Mouse (Mus musculus) common myeloid progenitor, adult 5-6 weeks (primary cell): ENCODE results near the gene Lrrc30. TPM values are rescaled to one million over a fixed set of nuclear protein-coding genes. Genes with fewer than 3 reads are reported as not detected.
A peak's percentile ranks its signal among the peaks of the same experiment; 100 is the strongest.

Experiments used
- ATAC-seq: replicated peaks from 2 replicates; pipeline ENCODE4 v1.8.0; 2016; ENCODE audit warnings: low read depth, mild to moderate bottlenecking, moderate TSS enrichment, inconsistent platforms; ENCODE audit not compliant: poor library complexity, severe bottlenecking
- total RNA-seq: library from RNA; stranded (forward); fragments of 200-1000, 187-1606 nt; gene quantifications from 2 replicates; pipeline ENCODE4 v1.2.3, GENCODE M21; 2017

Gene Lrrc30
- not detected in 2 replicates for total RNA-seq

DNA sequence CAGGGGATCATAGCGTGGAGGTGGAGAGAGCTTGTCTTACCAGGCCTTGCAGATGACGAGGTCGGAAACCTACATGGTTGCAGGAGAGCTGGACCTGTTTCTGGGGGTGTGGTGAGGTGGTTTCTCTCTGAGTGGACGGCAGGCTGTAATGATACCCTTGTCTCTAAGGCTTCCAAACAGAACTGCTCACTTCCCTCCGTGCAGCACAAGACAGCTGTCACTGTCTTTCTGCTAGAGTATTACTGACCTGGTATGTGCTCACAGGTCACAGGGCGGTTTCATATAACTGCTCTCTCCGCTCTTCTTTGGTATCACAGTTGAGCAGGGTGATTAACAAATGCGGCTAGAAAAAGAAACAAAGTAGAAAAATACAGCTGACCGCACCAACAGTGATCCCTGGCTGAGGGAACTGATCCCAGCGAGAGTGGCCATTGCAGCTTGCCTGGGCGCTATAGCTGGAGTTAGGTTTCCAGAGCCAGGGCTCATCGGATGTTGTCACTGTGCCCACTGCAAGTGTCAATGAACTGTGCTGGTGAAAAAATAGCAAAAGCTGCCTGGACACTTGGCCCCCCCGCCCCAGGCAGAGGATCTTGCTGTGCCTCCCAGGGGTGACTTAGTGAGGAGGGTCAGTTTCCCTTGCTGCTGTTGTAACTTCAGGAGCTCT, at the start of gene Lrrc30:
Lrrc30 (minus strand) TSS at position 48 of the 664 bp plus-strand sequence.
- ATAC-seq = no peak

DNA sequence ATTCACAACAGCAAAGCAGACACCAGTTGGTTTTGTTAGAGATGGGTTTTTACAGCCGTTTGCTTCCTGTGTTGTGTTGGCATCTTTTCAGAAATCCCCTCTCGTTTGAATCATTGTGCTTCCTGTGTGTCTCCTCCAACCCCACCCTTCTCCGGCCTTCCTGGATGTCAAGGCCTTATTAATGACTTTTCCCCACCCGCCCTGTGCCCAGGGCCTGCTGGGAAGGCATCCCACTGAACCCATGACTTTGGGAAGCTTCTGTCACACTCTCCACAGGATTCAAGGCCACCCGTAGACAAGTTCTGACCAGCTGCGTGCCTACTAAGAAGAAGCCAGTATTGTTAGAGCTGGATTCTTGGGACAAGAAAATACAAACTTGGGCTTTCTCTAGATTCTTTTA, 48.6 kb upstream of the Lrrc30 start:
- no peak for ATAC-seq

DNA sequence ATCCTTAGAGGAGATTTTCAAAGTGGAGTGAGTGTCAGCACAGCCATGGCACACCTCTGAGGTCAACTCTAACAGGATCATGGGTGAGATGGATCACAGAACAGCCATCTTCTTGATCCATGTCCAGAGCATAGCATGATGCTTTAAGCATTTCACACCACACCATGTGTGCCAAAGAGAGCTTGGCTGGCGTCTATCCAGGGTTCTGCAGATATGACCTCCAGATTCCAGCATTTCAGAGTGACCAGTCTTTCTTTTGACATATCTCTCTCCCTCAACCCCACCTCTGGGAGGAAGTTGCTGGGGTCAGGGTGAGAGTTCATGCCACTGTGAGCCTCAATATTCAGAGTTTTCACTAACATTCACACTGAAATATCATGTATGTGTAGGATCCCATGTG, 46.1 kb upstream of the Lrrc30 start:
- no peak for ATAC-seq

DNA sequence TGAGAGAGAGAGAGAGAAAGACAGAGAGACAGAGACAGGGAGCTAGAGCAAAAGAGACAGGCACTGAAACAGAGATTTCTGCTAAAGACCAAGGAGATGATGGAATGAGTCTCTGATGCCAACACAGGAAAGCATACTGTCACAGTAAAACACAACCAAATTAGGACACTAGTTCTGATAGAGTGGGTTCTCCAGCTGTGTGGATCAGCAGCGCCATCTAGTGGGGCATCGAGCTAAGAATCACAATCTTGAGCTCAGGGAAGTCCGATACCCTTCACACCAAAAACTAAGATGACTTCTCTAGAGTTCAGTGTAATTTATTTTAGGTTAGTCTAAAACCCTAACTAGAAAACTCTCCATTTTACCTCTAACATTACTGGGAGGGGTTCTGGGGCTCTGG, 35.5 kb upstream of the Lrrc30 start:
- ATAC-seq = peak; percentile 93

DNA sequence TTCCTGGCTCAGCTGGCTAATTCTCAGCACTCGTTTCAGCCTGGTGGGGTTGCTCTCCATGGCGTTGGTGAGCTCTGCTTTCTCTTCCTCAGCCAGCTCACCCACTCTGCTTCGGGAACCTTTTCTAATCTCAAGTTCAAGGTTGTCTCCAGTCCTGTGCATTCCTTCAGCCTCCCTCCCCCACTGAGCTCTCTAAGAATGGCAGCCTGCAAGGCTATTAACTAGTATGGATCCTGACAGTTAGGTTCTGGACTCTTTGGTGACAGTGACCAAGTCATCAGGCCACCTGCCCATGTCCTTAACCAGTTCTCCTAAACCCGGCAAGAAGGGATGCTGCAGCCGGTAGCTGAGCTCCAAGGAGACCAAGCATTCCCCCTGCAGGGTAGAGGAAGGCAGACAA, 34.5 kb upstream of the Lrrc30 start:
- ATAC-seq = no peak

DNA sequence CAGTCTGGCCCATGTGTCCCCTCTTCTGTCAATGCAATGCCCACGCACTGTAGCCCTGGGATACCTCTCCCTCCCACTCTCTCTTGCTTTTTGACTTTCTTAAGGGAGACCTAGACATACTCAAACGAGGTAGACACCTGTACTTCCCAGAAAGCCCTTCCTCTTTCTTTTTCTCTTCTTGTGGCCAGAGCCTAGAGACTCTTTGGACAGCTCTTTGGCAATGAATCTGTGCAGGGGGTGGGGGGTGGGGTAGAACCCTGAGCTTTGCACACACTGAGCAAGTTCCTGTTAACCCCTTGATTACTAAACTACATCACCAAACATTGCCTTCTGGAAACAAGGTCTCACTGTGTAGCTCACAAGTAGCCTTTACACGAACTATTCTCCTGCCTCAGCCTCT, 31.8 kb upstream of the Lrrc30 start:
- ATAC-seq = peak; percentile 50; the same call in 1 of the 2 replicates

DNA sequence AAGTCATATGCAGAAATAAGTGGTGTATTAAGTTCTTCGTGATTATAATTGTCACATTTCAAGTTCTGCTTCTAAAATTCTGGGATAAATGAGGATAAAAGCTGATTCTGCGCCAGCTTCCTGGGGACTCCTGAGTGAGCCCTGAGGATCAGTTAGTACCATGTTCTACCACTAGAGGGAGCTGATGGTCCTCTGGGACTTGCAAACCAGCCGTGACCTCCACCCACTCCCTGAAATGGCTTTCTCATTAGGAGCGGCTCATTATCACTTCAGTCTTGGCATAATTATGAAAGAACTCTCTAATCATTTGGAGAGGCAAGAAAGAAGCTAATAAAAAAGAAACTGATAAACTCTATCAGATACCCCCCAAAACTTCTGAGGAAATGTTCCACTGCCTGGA, 19.0 kb upstream of the Lrrc30 start:
- ATAC-seq = peak; percentile 95

DNA sequence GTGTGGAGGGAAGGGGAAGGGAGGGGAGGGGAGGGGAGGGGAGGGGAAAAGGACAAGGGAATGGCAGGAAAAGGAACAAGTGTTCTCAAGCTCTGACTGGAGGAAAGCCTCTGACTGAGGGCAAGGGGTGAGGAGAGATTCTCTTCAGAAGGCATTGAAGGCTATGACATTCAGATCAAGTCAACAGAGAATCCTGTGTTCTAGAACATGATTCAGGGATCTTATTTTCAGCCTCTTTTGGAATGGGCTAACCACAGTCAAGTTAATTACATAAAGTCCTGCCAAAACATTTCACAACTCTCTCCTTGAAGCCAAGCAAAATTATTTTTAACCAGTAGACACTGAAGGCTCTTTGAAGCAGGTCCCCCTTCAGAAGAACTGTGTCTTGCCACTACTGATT, 9.1 kb upstream of the Lrrc30 start:
- ATAC-seq = no peak

DNA sequence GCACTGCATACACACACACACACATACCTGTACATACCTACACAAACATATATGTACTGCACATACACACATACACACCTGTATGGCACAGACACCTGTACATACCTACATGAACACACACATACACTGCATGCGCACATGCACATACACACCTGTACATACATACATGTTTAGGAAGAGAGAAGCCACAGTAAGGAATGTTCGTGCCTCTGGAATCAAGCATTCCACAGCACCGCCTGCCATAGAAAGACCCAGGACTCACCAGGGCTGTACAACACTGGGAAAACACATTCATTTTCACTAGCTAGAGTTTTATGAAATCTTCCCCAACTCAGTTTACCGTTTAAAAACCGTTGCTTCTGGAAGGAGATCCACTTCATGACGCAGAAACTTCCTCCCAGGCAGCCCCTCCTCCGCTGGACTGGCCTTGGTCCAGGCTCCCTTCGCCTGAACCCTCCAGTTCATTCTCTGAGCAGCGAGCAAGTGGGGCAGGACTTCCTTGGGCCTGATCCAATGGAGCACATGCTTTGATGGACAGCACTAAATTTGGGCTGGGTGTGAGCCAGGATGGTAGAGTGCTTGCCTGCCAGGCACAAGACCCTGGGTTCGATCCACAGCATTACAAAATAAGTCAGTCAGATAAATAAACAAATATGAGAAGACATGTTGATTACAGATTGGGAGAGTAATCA, 5.7 kb upstream of the Lrrc30 start:
- ATAC-seq = no peak

DNA sequence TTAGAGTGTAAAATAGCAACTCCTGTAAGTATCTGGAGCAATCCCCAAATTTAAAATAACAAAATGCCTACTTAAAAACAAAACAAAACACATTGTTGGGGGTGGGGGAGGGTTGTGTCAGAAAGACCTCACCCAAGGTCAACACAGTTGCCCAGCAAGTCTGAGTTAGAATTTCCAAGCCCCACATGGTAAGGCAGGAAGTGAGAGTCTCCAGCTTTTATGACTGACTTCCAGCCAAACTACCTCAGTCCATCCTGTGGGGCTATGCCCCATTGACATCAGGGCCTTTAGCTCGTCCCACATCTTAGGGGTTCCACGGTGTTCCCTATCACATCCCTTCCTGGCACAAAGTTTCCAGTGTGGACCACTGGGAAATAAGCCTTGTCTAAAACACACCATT, 4.4 kb upstream of the Lrrc30 start:
- no peak for ATAC-seq

DNA sequence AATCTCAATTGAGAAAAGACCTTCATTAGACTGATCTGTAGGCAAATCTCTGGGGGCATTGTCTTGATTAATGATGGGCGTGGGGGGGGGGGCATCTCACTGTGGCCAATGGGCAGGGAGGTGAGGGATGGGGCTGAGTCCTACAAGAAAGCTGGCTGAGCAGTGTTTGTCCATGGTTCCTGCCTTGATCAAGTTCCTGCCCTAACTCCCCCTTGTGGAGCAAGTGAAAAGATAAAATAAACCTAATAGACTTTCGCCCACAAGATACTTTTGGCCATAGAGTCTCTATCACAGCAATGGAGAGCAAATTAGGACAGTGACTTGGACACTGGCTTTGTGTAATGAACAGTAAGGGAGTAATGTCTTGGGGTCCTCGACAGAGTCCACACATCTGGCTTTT, 3.8 kb upstream of the Lrrc30 start:
- no peak for ATAC-seq

DNA sequence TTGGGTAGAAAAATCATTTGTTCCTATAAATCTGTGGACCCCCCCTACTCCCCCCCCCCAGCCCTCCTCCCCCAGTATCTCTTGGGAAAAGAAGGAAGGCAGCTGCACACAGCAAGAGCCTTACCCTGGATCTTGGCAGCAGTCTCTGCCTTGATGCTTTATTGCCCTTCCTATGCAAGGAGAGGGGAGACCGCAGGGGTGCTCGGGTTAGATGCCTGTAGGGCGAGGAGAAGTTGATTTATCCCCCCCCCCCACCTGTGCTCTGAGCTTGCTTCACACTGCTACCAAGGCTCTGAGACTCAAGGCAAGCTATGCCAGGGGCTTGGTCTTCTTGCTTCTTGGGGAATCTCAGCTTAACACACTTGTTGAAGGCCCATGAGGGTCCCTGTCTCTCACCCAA, 2.8 kb downstream of the Lrrc30 start:
- ATAC-seq = no peak

DNA sequence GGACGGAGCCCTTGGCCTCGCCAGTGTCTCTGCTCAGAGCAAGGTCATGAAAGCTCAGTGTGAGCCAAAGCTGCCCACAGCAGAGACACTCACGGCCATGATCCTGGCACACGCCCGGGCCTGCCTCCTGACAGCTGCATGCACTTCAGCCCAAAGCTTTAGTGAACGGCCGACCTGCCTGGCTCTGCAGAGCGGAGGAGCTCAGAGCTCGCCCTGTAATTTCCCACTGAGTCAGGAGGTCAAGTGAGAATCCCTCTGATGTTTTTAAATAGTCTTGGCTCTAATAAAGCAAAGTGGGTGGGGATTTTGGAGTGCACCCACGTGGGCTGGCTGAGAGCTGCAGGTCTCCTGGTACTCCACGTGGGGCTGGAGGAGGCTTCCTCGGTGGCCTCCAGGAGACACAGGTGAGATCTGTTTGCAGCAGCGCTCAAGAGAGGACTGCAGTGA, 3.3 kb downstream of the Lrrc30 start:
- no peak for ATAC-seq

DNA sequence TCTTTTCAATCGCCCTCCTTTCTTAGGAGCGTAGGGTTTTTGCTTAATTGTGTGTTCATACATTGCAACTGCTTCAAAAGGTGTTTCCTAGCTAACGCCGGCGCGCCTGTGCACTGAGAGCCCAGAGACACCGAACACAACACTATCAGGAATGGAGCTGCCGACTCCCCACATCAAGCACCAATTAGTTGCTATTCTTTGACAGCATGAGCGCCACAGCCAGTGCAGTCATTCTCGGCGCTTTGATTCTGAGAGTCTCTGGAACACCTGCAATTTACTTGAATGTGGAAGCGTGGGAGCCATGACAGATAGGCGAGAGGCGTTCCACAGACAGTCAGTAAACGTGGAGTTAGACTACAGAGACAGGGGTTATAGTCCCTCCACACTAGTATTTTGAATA, 4.0 kb downstream of the Lrrc30 start:
- ATAC-seq = no peak

DNA sequence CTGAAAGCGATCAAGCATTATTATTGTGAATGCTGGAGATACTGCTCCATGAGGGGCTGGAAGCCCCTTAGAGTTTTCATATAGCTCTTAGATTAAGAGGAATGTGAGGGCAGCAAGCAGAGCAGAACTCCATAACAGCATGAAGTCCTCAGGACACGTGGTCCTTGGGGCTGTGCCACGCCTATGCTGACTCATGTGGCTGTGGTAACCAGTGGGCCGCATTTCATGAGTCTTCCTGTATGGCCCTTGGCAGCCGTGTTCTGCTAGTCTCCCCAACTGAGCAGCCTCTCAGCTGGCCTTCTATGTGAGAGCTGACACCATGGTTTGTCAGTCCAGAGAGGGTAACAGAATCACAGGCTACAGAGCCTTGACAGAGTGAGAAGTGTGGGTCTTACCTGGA, 7.1 kb downstream of the Lrrc30 start:
- peak; percentile 58; the same call in 1 of the 2 replicates for ATAC-seq

DNA sequence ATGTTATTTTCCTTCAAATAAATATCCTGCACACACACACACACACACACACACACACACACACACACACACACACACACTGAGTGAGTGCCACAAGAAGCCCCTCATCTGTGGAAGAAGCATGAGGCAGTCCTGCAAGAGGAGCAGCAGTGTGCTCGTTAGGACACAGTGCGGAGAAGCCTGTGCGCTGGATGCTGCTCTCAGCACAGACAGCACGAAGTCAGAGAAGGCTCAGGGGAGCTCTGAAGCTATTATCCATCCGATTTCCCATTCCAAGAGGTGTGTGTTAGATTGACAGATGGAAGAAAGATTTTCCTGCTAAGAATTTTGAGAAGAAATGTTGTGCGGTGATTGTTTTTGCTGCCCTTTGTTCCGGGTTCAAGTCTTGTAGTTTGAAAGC, 13.5 kb downstream of the Lrrc30 start:
- ATAC-seq = no peak

DNA sequence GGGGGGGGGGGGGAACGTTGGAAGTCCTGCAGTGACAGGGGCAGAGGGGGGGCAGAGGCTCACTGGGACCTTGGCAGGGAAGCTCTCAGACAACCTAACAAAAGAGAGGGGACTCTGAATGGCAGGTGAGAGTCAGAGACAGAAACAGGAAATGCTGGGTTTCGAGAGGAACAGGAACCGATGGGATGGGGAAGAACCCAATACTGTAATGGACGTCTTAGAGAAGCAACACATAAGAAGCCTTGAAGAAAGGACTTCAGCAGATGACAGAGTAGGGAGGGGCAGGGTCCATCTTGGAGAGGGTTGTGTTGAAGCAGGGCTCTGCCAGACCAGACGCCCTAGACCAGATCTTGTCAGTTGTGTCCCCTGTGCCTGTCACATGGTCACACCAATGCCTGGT, 18.1 kb downstream of the Lrrc30 start:
- ATAC-seq = peak; percentile 29; the same call in 1 of the 2 replicates

DNA sequence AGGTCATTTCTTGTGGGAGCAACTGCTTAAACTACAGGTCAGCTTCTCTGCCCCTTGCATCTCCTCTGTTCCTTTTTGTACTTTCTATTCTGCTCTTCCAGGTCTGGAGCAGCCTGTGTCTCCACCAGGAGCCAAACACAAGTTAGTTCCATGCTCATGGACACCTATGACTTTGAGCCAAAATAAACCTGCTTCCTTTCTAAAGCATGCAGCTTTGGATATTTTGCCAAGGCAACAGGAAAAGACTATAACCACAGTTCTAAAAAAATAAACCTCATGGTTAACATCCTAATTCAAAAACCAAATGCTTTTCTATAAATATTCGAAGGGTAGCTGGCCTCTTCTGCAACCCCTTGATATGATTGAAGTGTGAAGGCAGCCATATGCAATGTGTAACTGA, 19.9 kb downstream of the Lrrc30 start:
- ATAC-seq = no peak

DNA sequence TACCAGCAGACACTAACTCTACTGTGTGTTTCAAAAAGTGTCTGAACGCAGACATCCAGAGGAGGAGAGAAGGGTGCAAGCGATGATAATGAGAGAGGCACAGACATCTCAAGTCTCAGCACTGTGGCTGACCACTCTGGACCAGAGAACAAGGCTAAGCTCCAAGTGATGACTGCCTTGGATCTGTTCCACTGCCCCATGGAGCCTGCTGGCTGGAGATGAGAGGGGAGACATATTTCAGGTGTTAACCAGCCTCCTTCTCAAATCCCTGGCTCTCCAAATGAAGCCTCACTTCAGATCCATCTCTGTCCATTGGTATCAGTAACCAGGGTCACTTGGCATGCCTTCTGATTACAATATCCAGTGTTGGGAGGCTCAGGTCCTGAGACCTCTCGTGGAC, 20.4 kb downstream of the Lrrc30 start:
- ATAC-seq = no peak

DNA sequence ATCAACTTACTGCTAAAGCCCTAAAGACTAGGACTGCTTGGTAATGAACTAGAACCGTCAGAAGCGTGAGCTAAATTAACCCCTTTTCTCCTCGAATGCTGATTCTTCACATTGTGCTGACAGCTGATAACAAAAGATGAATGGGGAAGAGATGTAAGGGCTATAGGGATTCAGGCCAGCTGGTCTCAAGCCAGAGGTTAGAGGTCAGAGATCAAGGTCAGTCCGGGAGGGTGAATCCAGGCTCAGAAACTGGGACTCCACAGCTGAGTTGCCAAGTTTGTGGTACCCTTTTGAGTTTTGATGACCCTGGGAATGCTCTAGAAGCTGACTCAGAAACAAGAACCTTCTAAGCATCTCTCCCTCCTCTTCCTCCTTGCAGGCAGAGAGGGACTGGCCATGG, 28.1 kb downstream of the Lrrc30 start:
- no peak for ATAC-seq

DNA sequence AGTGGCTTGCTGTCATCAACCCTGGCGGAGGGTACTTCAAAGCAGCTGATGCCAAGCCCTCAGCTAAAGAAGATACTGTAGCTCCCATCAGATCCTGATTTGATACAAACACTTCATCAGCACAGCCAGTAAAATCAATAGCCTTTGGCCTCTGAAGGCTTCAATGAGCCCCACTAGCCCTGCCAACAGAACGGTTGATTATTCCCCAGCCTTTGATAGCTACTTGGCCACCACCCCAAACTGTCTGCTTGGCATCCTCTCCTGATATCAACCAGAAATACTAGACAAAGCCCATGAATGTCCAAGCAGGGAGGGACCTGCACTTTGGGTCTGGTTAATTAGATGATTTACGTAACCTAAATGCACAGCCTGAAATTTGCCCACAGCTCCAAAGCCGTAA, 30.0 kb downstream of the Lrrc30 start:
- no peak for ATAC-seq
